Mouse (Mus musculus) midbrain, embryonic 16.5 days (tissue): ENCODE data around the gene Spint5. TPM values are rescaled to one million over a fixed set of nuclear protein-coding genes. Genes with fewer than 3 reads are reported as not detected.

ENCODE experiments used
- ATAC-seq: fragments of 200-750 bp; cut with Nextera tagmentation; 2 replicates; pipeline ENCODE4 v1.8.0; 2017; ENCODE audit warnings: moderate TSS enrichment
- H3K27ac ChIP-seq: fragments of 300-500 bp; sonication (generic); 2 replicates; pipeline ENCODE4 v1.5.1; 2014; ENCODE audit warnings: mild to moderate bottlenecking, low read length, mixed read lengths
- H3K27me3 ChIP-seq: fragments of 300-500 bp; sonication (generic); 2 replicates; pipeline ENCODE4 v1.6.1; 2014; ENCODE audit warnings: low read depth, low read length, mixed read lengths; ENCODE audit not compliant: control insufficient read depth, insufficient read depth
- H3K36me3 ChIP-seq: fragments of 300-500 bp; sonication (generic); 2 replicates; pipeline ENCODE4 v1.6.1; 2014; ENCODE audit warnings: mild to moderate bottlenecking, low read length, moderate library complexity, mixed read lengths; ENCODE audit not compliant: control insufficient read depth, insufficient read depth
- H3K4me1 ChIP-seq: fragments of 300-500 bp; sonication (generic); 2 replicates; pipeline ENCODE4 v1.6.1; 2014; ENCODE audit warnings: mild to moderate bottlenecking, low read length, mixed read lengths; ENCODE audit not compliant: control insufficient read depth, insufficient read depth
- H3K4me2 ChIP-seq: fragments of 300-500 bp; sonication (generic); 2 replicates; pipeline ENCODE4 v1.6.1; 2014; ENCODE audit warnings: mild to moderate bottlenecking, low read length, mixed read lengths
- H3K4me3 ChIP-seq: fragments of 300-500 bp; sonication (generic); 2 replicates; pipeline ENCODE4 v1.5.1; 2014; ENCODE audit warnings: low read depth, mild to moderate bottlenecking, low read length, moderate library complexity, mixed read lengths
- H3K9ac ChIP-seq: fragments of 300-500 bp; sonication (generic); 2 replicates; pipeline ENCODE4 v1.6.1; 2014; ENCODE audit warnings: low read depth, low read length, mixed read lengths
- H3K9me3 ChIP-seq: fragments of 300-500 bp; sonication (generic); replicated peaks from 2 replicates; pipeline ENCODE4 v1.6.1; 2014; ENCODE audit warnings: mild to moderate bottlenecking, low read length, mixed read lengths; ENCODE audit not compliant: control insufficient read depth, poor library complexity, severe bottlenecking
- WGBS: fragments of 180-500 bp; shearing (Covaris S2); extraction: QIAGEN DNeasy Blood & Tissue Kit; methylation state at CpG from one replicate; pipeline ENCODE4 v1.1.7; 2014; 5-methylcytosine and 5-hydroxymethylcytosine counted together
- polyA plus RNA-seq: library from polyadenylated mRNA; unstranded; fragments of >200 nt; fragmentation: Nextera tagmentation; extraction: Ambion mirVana; gene quantifications from 2 replicates; pipeline ENCODE4 v1.2.1, GENCODE M21; 2015

Spint5 gene
- polyA plus RNA-seq, 1 experiment from 2014 or later, result not detected

DNA sequence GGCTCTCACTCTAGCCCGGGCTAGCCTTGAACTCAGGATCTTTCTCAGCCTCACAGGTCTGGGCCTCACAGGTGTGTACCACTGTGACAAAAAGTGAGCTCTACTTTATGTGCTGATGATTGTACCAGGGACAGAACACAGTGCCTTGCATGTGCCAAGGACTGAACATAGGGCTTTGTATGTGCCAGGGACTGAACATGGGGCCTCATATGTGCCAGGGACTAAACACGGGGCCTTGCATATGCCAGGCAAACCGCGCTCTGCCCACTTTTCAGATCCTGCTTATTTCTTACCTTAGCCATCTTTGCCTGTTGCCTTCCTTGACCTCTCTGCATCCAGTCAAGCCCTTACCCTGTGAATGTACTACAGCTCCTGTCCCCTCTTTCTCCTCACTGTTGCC, 46.9 kb downstream of the Spint5 start:
- 99% methylated on average over 4 of the region's 4 CpGs for WGBS

DNA sequence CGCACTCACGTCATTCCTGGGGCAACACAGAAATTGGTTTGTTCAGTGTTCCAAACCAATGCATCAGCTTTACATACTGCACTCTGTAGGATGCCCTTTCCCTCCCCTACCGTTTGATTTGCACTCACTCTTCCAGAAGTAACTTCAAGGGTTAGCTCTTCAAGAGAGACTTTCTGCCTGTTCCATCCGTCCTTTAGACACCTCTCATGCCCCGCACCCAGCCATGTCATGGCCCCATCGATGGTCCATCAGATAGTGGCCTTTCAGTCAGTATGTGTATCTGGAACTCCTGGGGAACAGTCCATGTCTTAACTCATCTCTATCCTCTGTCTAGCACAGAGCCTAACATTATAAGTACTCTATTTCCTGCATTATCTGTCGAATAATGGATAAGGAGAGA, 47.5 kb downstream of the Spint5 start:
- no peak for ATAC-seq
- no peaks in the 10 kb centered on the region for H3K27me3 ChIP-seq
- WGBS, result 86% methylated on average over 7 of the region's 7 CpGs
- H3K9ac ChIP-seq, result no peak overlapping the region
- H3K4me2 ChIP-seq, result no peak overlapping the region
- no peak overlapping the region for H3K4me3 ChIP-seq
- no peak overlapping the region for H3K27ac ChIP-seq
- H3K4me1 ChIP-seq, result no peaks in the 10 kb centered on the region
- H3K9me3 ChIP-seq, result no peaks in the 10 kb centered on the region
- peaks cover 24% of the 10 kb centered on the region for H3K36me3 ChIP-seq

More for the DNA sequence above, 46.9 kb downstream of the Spint5 start:
- no peak overlapping the region for H3K4me3 ChIP-seq
- ATAC-seq, result no peak
- H3K4me1 ChIP-seq, result no peaks in the 10 kb centered on the region
- peaks cover 27% of the 10 kb centered on the region for H3K36me3 ChIP-seq
- H3K27ac ChIP-seq, result no peak overlapping the region
- H3K4me2 ChIP-seq, result no peak overlapping the region
- H3K9ac ChIP-seq, result no peak overlapping the region
- no peaks in the 10 kb centered on the region for H3K27me3 ChIP-seq
- no peaks in the 10 kb centered on the region for H3K9me3 ChIP-seq

DNA sequence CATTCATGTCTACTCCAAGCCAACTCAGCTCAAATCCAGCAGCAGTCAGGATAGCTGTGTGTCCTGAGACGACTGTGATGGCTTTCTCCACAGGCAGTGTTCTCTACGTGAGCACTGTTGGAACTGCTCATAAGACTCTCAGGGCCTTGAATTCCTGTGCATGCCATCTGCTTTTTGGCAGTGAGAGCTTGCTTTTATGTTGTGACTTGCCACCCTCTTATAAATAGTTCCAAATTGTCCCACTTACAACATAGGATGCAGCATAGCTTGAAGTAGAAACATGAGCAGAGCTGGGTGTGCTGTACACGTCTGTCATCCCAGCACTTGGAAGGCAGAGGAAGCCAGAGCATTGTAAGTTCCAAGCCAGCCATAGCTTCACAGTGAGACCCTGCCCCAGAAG, 50.7 kb downstream of the Spint5 start:
- Histone ChIP-seq H3K4me2 (no peak overlapping the region), H3K9ac (no peak overlapping the region), H3K4me1 (peaks cover 7% of the 10 kb centered on the region), H3K27ac (no peak overlapping the region), H3K27me3 (no peaks in the 10 kb centered on the region), H3K9me3 (no peaks in the 10 kb centered on the region), H3K4me3 (no peak overlapping the region), H3K36me3 (peaks cover 7% of the 10 kb centered on the region)
- WGBS, result 87% methylated on average over 3 of the region's 3 CpGs
- ATAC-seq, result no peak

Other genes starting within 250 kb of the Spint5 start
- gene Trp53tg5, start 241.6 kb upstream of the Spint5 start, polyA plus RNA-seq, result not detected in 2 replicates
- gene Dbndd2, start 229.2 kb upstream of the Spint5 start, polyA plus RNA-seq, result 16.6 and 17.8 TPM in 2 replicates
- gene Pigt, start 217.8 kb upstream of the Spint5 start, polyA plus RNA-seq, result 87.7 and 97.0 TPM in 2 replicates
- 2.3 and 2.5 TPM in 2 replicates for gene Wfdc2, start 152.9 kb upstream of the Spint5 start, polyA plus RNA-seq
- not detected in 2 replicates for gene Spint3, start 141.8 kb upstream of the Spint5 start, polyA plus RNA-seq
- not detected in 2 replicates for gene Wfdc6a, start 129.9 kb upstream of the Spint5 start, polyA plus RNA-seq
- not detected in 2 replicates for gene Eppin, start 121.7 kb upstream of the Spint5 start, polyA plus RNA-seq
- gene Wfdc6b, start 101.8 kb upstream of the Spint5 start, polyA plus RNA-seq, result not detected in 2 replicates
- gene Wfdc8, start 101.7 kb upstream of the Spint5 start, polyA plus RNA-seq, result not detected in 2 replicates
- not detected in 2 replicates for gene Wfdc16, start 76.5 kb upstream of the Spint5 start, polyA plus RNA-seq
- not detected in 2 replicates for gene Wfdc10, start 59.3 kb upstream of the Spint5 start, polyA plus RNA-seq
- not detected in 2 replicates for gene Wfdc9, start 58.7 kb upstream of the Spint5 start, polyA plus RNA-seq
- not detected in 2 replicates for gene Wfdc11, start 41.2 kb upstream of the Spint5 start, polyA plus RNA-seq
- not detected in 2 replicates for gene Wfdc13, start 30.2 kb upstream of the Spint5 start, polyA plus RNA-seq
- gene Spint4, start 16.8 kb upstream of the Spint5 start, polyA plus RNA-seq, result not detected in 2 replicates
- 1.5 and 1.7 TPM in 2 replicates for gene Wfdc3, start 30.6 kb downstream of the Spint5 start, polyA plus RNA-seq
- gene Dnttip1, start 30.7 kb downstream of the Spint5 start, polyA plus RNA-seq, result 55.1 and 58.4 TPM in 2 replicates
- 35.4 and 45.7 TPM in 2 replicates for gene Ube2c, start 54.6 kb downstream of the Spint5 start, polyA plus RNA-seq
- gene Tnnc2, start 64.7 kb downstream of the Spint5 start, polyA plus RNA-seq, result 0.43 TPM in 1 of 2 replicates, not detected in the other
- gene Snx21, start 70.5 kb downstream of the Spint5 start, polyA plus RNA-seq, result 35.3 and 41.4 TPM in 2 replicates
- gene Acot8, start 89.6 kb downstream of the Spint5 start, polyA plus RNA-seq, result 17.8 and 19.6 TPM in 2 replicates
- gene Zswim3, start 89.8 kb downstream of the Spint5 start, polyA plus RNA-seq, result 17.0 and 17.4 TPM in 2 replicates
- 29.5 and 29.9 TPM in 2 replicates for gene Zswim1, start 107.4 kb downstream of the Spint5 start, polyA plus RNA-seq
- gene Spata25, start 113.2 kb downstream of the Spint5 start, polyA plus RNA-seq, result not detected in 2 replicates
- 95.4 and 95.6 TPM in 2 replicates for gene Ctsa, start 117.6 kb downstream of the Spint5 start, polyA plus RNA-seq
- 5.4 and 7.0 TPM in 2 replicates for gene Neurl2, start 118.2 kb downstream of the Spint5 start, polyA plus RNA-seq
- 83.9 and 84.4 TPM in 2 replicates for gene Pltp, start 142.4 kb downstream of the Spint5 start, polyA plus RNA-seq
- 78.9 and 85.6 TPM in 2 replicates for gene Pcif1, start 164.0 kb downstream of the Spint5 start, polyA plus RNA-seq
- gene Zfp335, start 196.5 kb downstream of the Spint5 start, polyA plus RNA-seq, result 16.2 and 16.9 TPM in 2 replicates
- gene Mmp9, start 225.5 kb downstream of the Spint5 start, polyA plus RNA-seq, result 26.7 and 28.0 TPM in 2 replicates
- 52.8 and 57.7 TPM in 2 replicates for gene Slc12a5, start 245.5 kb downstream of the Spint5 start, polyA plus RNA-seq